Mouse (Mus musculus) c-Kit-positive CD71-positive TER-119-negative erythroid progenitor cells, embryonic 14.5 days (primary cell): Measurements from ENCODE around the gene Cdkl1.

Experiments
- DNase-seq: peaks from one replicate; pipeline ENCODE4 v3.0.0-alpha.2; 2013; ENCODE audit warnings: low read depth

Gene Cdkl1

DNA sequence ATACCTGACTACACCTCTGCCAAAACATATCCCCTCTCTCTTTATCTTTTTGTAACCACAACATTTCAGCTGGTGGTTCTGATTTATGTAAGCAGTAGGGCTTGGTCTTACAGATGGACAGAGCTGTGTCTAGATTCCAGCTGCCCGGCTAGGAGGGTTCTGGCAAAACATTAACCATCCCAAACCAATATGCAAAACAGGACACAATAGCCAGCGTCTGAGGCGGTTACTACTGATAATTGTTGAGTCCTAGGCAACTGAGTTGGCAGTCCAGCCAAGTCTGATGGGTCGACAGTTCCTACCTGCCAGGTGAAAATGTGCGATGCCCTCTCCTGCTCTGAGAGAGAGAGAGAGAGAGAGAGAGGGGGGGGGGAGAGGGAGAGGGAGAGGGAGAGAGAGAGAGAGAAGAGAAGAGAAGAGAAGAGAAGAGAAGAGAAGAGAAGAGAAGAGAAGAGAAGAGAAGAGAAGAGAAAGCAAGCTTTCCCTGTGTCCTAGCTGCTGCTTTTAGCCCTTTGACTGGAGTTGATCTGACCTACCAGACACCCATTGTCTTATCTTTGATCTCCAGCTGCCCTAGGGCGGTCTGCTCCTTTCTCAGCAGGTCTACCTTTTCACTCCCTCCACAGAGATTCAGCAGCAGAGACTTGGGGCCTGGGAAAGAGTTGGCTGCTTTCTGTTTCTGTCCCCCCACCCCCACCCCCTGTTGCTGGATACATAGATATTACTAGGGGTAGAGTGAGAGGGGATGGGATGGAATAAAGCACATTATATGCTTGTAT is 7.6 kb downstream of the Cdkl1 start:
- DNase-seq, result peak; percentile 73

DNA sequence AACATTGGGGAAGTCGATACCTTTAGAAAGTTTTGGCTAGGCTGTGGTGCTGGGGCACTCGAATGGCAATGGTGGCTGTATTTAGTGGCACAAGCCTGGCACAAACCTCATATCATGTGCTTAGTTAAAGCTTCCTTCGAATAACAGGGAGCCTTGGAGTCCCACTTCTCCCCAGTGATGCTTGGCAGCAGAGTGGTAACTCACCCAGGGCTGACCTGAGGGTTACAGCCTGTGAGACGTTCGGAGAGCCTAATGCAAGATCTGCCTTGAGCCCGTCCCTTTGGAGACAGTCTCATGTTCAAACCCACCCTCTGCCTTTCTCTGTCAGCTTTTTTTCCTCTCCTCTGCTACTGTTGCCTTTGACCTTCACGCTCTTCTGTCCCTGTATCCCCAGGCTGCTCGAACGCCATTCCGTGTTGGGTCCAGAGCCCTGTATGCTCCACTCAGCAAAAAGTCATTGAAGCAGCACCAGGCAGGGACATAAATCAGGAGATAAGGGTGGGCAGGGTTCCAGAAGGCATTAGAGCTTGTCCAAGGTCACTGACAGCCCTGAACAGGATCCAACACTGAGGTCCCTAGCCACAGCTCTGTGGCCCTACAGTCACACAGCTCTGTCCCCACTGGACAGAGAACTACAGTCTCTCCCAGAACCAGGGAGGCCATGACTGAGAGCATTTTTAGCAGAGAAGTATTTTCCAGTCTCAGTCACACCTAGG is 9.0 kb downstream of the Cdkl1 start:
- no peak for DNase-seq

DNA sequence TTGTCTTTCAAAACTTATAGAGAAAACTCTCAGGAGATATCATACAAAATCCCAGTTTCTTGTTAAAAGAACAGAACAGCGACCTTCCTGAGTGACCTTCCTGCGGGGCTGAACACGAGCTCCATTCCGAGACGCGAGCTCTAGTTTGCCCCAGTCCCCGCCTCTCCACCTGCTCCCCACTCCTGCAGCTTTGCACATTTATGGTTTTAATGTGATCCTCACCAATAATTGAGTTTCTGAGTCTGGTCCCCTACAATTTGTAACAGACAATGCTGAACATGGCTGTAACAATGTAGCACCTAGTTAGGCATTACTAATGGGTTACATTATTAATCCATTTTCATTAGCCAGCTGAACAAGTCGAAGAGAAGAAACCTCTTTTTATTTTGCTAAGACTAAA is 9.6 kb downstream of the Cdkl1 start:
- no peak for DNase-seq

DNA sequence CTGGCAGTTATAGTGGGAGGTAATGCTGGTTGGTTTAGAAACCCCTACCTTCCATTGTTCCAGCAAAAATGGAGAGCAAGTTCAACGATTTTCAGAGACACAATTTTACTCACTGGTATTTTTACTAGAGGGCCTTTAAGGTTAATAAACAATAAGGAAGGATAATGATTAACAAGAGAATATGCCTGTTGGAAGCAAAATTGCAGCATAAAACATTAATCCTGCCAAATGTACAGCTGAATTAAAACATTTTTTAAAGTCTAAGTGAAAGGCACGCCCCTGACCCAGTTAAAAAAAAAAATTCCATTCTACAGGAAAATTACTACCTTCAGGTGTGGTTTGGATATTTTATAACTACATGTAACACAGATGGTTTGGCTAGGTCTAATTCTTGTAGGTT is 13.1 kb downstream of the Cdkl1 start:
- DNase-seq, result no peak

DNA sequence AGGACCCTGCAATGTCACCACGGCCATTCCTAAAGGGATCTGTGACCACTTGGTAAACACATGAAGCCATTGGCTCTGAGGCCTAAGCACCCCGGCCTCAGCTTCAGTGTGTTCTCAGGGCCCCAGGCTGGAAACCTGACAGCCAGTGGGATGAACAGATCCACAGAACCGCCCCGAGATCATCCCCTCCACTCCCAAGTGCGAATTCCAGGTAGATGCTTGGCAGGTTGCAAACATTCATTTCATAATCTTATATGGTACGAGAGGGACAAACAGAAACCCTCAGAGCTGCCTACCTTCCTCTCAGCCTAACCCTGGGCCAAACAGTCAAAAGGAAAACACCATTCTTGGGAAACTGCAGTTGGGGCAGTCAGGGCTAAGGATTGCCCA is 13.7 kb downstream of the Cdkl1 start:
- DNase-seq, result no peak

DNA sequence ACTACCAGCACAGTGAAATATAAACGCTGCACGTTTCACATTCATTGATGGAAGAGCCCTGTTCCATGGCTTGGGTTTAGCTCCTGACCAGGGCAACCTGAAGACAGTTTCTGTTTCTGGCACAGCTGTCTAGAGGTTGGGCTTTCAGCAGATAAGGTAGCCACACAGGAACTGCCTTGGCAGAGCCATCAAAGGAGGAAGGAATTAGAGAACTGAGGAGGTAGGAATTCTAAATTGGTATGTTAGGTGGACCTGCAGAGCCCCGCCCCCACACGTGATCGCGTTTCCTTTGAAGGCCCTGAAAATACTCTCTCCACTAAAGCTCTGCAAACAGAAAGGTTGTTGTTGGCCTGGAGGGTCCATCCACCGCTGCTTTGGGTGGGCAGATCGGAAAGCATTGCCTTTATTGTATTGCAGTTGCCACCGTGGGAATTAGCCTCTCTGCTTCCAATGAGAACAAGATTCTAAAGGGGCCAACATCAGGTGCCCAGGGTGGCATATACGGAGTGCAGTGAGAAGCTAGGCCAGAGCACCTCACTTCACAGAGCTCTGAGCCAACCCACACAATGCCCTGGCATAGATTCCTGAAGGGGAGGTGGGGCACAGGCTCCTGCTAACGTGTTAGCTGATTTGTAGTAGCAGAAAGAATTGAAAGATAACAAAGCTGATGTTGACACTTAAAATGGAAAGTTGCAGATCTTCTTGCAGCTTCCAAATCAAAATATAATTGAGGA is 14.3 kb downstream of the Cdkl1 start:
- no peak for DNase-seq

DNA sequence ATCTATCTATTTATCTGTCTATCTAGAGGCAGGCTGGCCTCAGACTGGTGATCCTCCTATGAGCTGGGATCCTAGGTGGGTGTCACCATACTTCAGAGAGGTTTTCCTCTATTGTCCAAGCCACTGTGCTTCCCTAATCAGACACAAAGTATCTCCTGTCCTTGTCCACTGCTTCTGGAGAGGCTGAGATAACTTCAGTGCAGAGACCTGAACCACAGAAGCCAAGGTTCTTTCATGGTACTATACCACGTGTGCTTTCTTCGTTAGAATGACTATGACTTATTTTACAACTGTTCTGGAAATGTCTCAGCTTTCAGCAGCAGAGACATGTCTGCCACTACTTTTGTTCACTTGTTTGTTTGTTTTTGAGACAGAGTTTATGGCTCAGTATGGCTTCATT is 22.2 kb downstream of the Cdkl1 start:
- no peak for DNase-seq

DNA sequence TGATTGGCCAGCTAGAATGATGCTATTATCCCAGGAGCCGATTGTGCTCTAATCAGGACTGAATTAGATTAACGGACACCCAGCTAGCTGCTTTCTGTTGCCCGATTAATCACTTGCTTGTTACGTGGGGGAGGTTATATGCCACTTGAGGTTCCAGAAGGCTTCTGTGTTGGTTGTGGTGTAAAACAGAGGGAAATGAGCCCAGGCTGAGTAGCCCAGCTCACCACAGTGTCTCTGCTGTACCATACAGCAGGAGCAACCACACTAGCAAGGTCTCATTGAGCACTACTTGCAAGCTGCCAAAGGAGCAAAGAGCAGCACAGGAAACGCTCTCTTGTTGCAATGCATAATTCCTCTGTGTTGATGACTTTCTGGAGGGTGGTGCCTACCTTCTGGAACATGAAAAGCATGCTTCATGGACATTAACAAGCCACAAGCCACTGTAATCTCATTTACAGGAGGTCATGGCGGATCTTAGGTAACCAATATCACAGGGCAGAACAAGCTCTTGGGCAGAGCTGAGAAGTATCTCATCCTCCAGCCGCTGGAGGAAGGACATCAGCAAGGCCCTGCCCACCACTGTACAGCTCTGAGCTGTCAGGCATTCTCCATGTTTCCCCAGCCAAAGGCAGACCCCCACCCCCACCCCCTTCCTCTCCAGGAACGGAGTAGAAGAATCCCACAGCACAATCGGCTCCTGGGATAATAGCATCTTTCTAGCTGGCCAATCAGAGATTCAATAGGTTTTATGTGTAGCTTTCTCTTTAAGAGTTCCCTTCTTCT is 23.4 kb downstream of the Cdkl1 start:
- no peak for DNase-seq

DNA sequence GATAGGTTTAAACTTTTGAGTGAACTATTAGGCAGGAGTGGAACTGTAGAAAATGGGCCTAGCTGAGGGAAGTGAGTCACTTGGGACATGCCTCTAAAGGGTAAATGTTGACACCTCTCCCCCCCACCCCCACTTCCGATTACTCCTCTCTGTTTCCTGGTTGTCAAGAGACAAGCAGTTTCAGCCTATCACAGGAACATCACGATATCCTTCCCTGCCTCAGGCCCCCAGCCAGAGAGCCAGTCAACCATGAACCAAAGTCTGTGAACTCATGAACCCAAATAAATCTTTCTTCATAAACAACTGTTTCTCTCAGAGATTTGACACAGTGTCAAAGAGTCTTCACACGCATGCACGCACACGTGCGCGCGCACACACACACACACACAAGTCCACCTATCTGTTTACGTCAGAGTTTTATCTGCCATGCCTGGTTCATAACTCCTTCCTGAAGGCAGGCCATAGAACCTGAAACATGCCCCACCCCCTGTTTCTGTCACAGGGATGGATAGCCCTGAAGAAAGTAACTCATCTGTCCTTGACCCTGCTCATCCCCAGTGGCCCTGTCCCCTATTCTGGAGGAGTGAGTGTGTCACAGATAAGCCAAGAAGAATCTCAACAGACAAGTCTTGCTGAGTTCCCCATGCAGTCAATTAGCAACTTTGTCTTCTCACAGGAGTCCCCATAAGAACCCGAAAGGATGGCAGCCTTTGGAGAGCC is 24.7 kb downstream of the Cdkl1 start:
- no peak for DNase-seq

DNA sequence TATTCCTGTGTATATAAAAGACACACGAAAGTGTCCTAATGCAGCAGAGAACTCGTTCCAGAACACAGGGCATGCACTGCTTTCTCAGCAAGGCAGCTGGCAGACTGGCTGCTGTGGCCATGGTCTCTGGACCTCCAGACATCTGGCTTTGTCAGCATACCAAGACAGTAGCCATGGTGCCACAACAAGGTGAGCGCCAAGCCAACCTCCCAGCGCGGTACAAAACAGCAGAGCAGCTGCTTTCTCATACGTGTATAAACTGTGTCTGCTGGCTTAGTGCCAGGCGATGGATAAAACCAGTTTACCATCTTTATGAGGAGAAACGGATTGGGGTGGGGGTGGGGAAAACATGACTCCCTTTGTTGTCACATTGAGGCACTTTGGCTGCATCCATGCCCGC is 25.5 kb downstream of the Cdkl1 start:
- DNase-seq, result no peak

DNA sequence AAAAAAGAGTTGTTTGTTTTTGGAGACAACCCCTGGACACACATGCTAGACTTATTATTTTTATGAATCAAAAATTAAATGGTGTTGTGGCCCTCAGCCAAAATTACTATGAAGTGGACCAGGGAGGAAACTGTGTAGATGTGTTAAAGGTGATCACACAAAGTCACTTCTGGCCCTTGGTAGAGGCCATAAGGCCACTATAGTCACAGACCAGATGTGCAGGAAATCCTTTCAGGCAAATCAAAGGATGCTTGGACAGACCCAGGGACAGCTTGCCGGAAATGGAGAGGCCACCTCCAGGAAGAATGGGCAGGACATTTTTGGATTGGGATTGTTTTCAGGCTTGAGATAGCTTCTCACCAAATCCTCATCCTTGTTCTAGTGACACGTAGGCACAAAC is 29.5 kb downstream of the Cdkl1 start:
- DNase-seq, result no peak

DNA sequence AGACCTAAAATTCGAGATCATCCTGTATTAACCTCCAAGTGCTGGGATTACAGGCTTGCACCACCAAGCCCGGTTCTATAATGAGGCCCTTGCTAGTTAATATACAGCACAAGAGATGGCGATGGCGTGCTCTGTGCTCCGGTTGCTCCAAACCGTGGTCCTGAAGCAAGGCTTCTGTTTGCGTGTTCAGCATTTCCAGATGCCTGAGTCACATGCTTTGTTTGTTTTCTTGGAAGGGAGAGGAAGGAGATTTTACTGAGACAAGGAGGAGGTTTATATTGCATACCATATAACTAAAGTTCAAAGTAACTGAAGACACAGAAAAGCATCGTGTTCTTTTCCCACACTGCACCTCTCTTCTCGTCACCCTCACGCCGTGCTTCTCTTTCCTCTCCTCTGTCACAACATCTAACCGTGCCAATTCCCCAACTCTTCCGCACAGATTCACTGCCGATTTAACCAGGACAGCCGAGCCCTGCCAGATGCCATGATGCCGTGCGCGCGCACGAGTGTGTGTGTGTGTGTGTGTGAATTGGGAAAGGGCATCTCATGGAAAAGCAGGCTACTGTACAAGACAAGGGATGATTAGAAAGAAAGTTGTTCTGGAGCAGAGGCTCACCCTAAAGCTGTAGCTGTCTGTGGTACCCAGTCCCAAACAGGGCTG is 30.2 kb downstream of the Cdkl1 start:
- DNase-seq, result no peak

DNA sequence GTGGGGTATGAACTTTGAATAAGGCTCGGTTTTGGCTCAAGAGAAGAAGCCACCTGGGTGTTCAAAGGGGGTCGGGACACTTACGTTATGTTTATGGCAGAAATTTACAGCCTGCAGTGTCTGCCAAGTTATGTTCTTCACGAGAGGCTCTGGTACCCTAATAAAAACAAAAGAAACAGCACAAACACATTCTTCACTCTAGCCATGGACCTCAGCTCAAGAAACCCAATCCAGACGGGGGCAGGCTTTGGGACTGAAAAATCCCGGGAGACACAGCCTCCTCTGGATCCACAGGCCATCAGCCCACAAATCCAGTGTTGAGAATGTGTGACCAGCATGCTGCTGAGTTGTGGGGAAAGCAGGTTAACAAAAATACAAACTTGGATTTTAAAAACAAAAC is 31.1 kb downstream of the Cdkl1 start:
- DNase-seq, result peak; percentile 23

DNA sequence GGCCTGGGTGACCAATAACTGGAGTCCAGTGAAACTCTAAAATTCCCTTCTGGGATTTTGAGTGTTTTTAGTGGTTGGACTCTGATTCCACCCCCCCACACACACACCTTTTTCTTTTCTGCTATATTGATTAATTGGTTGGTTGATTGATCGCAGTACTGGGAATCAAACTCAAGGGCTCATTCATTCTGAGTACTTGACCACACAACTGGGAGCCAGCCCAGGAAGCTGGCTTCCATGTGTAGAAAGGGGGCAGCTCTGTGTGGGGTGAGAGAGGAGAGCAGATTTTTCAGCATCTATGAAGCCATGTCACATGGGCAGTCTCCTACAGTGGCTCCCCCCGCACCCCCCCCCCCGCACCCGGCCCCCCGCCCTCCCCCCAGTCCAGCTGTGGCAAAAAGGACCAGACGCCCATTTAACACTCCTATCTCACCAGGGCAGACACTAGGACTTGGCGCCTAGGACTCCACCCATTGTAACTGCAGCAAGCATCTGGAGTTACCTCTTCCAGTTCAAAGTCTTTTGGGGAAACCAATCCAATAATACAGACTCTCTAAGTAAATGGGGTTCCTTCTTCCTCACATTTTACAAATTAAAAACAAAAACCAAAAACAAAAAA is 31.7 kb downstream of the Cdkl1 start:
- peak; percentile 86 for DNase-seq

DNA sequence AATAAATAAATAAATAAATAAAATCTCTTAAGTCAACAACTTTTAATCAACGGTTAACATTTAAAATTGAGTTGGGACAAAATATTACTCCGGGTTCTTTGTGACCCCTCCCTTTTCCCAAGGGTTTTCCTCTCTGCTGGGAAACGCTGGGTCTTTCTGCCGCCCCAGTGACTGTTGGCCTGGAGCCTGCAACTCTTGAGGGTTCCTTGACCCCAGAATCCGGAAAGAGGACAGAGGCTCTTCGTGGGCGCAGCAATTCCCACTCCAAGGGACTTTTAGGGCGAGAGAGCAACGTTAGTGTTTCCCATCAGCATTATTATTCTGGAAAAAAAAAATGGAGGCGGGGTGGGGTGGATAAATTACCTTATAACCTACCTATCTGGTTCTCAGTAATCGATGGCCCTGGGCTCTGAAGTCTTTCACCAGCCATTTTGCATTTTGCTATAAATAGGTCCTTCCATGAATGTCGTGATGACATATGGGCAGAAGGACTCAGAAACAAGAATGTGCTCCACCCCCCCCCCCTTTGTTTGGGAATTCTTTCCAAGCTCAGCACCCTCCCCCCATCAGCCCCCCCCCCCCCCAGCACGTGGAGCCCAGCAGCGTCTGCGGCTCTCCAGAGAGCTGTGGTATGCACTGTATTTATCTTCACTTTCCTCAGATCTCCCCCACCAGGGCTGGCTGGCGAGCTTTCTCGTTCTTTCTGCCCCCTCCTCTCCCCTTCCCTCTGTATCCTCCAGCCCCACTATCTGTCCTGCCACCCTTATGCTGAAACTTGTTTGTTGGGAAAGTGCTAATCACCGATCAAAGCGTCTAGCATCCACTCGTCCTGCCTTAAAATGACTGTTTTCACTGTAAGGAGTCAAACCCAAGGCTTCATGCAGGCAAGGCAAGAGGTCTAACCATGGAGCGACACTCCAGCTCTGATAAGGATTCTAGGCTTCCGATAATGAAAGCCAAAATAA is 32.6 kb downstream of the Cdkl1 start:
- peak; percentile 52 for DNase-seq

DNA sequence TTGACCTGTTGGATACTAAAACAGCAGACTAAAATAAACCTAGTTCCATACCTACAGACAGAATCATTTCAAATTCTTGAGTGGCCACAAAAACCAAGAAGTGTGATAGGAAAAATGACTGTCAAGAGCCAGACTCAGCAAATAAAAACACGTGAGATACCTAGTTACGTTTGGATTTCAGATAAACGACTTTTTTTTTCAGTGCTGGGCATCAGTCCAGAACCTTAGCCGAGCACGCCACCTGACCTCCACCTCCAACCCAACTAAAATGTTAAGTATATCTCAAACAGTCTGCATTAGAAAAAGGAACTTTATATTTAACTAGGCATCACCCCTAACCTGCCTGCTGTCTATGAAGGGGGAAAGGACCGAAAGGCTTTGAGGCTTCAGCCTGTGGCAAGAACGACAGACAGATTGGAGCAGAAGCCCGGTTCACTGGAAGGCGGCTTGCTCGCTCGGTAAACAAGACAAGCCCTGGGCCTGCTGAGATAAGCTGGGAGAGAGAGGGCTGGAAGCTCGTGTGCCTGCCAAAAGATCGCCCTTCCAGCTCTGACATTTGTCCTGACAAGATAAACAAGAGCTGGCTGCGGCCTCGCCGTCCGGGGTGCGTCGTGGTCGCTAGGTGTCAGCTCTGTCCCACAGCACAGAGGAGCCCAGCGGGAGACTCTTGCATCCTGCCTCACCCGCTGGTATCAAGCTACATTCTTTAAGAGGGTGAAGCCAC is 33.5 kb downstream of the Cdkl1 start:
- peak; percentile 91 for DNase-seq

DNA sequence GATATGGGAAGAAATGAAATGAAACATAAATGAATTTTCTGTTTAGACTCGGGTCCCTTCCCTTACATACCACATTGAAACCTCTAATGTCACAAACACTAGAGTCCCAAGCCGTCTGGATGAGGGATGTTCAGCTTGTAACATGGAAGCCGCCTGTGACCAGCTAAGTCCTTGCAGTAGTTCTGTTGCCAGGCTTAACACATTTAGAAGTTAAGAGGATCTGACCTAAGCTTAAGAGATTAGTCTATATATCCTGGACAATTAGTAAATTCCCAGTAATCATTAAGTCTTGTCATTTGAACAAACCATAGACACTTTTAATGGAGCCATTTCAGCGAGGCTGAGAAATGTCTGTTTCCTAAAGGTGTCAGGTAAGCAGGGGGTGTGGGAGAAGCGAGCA is 35.1 kb downstream of the Cdkl1 start:
- DNase-seq, result no peak

DNA sequence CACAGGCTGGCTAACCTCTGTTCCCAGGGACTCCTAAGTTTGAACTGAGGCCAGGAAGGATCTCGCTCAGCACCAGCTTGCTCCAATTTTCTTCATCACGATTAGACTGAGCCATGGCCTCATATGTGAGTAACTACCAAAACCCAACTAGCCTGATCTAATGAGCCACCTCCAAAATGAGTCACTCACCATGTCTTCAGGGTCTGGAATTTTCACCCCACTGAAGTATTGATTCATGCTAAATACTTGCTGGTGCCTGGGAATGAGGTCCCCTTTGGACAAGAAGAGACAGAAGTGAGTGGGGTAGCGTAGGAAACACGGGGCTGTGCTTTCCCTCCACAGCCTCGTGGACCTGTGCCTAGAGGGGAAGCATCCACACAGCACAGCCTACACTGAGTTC is 37.1 kb downstream of the Cdkl1 start:
- DNase-seq, result no peak

DNA sequence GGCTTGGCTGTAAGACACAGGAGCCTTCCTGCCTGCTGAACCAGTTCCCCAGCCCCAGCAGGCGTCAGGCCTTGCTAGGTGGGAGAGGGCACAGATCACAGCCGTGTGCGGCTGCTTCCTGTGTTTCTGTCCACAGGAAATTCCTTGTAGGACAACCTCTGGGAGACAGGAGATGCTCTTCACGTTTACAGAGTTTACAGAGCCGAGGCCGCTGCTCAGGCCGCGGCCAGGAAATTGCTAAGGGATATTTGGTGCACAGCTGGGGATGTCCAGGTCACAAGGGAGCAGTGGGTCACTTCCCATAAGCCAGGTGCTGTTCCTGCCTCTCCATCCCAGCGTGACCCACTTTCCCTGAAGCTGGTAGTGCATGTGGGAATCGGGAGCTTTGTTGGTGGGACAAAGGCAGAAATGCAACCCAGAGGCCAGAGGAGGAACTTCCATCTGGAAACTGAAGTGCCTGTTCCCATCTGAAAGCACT is 39.2 kb downstream of the Cdkl1 start:
- DNase-seq, result no peak
